Mouse (Mus musculus) ES-E14 (cell line): ENCODE data around the gene BC048403.

Experiments
- CHD2 ChIP-seq: IDR thresholded peaks from 2 replicates; pipeline ENCODE4 v1.6.1; 2014; ENCODE audit warnings: mild to moderate bottlenecking, low read depth, low read length, inconsistent platforms
- HCFC1 ChIP-seq: IDR thresholded peaks from 2 replicates; pipeline ENCODE4 v1.6.1; 2012; ENCODE audit warnings: low read length, inconsistent platforms, borderline replicate concordance; ENCODE audit not compliant: insufficient read depth
- MAFK ChIP-seq: IDR thresholded peaks from 2 replicates; pipeline ENCODE4 v1.6.1; 2014; ENCODE audit warnings: mild to moderate bottlenecking, low read depth, low read length, inconsistent platforms; ENCODE audit not compliant: insufficient read depth
- ZC3H11A ChIP-seq: IDR thresholded peaks from 2 replicates; pipeline ENCODE4 v1.6.1; 2012; ENCODE audit warnings: low read depth, mild to moderate bottlenecking, inconsistent platforms, low read length, borderline replicate concordance
- ZNF384 ChIP-seq: IDR thresholded peaks from 2 replicates; pipeline ENCODE4 v1.6.1; 2012; ENCODE audit warnings: low read depth, low read length, inconsistent platforms

GRCm38 (mm10) chr10:121692944-121693579, 46.7 kb upstream of the BC048403 start:
- TF ChIP-seq HCFC1 (no peak), MAFK (no peak), ZC3H11A (no peak), CHD2 (no peak), ZNF384 (no peak)
